Mouse (Mus musculus) embryonic facial prominence, embryonic 11.5 days (tissue): ENCODE measurements around the gene Jagn1. TPM values are rescaled to one million over a fixed set of nuclear protein-coding genes. Genes with fewer than 3 reads are reported as not detected.

Experiments used
- ATAC-seq: fragments of 200-750 bp; cut with Nextera tagmentation; replicated peaks from 2 replicates; pipeline ENCODE4 v1.8.0; 2017; ENCODE audit warnings: low read depth; ENCODE audit not compliant: insufficient number of reproducible peaks, low FRiP score, low TSS enrichment
- DNase-seq: peaks from one replicate; pipeline ENCODE4 v3.0.0-alpha.2; 2015; ENCODE audit warnings: low spot score
- H3K27ac ChIP-seq: fragments of 300-500 bp; sonication (generic); replicated peaks from 2 replicates; pipeline ENCODE4 v1.5.1; 2014; ENCODE audit warnings: mild to moderate bottlenecking, low read depth, low read length, control low read depth
- H3K27me3 ChIP-seq: fragments of 300-500 bp; sonication (generic); 2 replicates; pipeline ENCODE4 v1.6.1; 2014; ENCODE audit warnings: mild to moderate bottlenecking, low read length, moderate library complexity, mixed read lengths; ENCODE audit not compliant: control insufficient read depth, insufficient read depth
- H3K36me3 ChIP-seq: fragments of 300-500 bp; sonication (generic); replicated peaks from 2 replicates; pipeline ENCODE4 v1.6.1; 2014; ENCODE audit warnings: low read depth, mild to moderate bottlenecking, low read length, moderate library complexity, mixed read lengths; ENCODE audit not compliant: control insufficient read depth, insufficient read depth
- H3K4me1 ChIP-seq: fragments of 300-500 bp; sonication (generic); 2 replicates; pipeline ENCODE4 v1.6.1; 2014; ENCODE audit warnings: low read length, mixed read lengths; ENCODE audit not compliant: control insufficient read depth, insufficient read depth
- H3K4me2 ChIP-seq: fragments of 300-500 bp; sonication (generic); 2 replicates; pipeline ENCODE4 v1.6.1; 2014; ENCODE audit warnings: low read depth, mild to moderate bottlenecking, control low read depth, low read length, moderate library complexity
- H3K4me3 ChIP-seq: fragments of 300-500 bp; sonication (generic); 2 replicates; pipeline ENCODE4 v1.5.1; 2014; ENCODE audit warnings: low read depth, low read length, control low read depth
- H3K9ac ChIP-seq: fragments of 300-500 bp; sonication (generic); replicated peaks from 2 replicates; pipeline ENCODE4 v1.6.1; 2014; ENCODE audit warnings: mild to moderate bottlenecking, control low read depth, low read length
- H3K9me3 ChIP-seq: fragments of 300-500 bp; sonication (generic); replicated peaks from 2 replicates; pipeline ENCODE4 v1.6.1; 2016; ENCODE audit warnings: mild to moderate bottlenecking, low read length, inconsistent platforms, mixed read lengths; ENCODE audit not compliant: control insufficient read depth
- WGBS: fragments of 180-500 bp; shearing (Covaris S2); extraction: QIAGEN DNeasy Blood & Tissue Kit; methylation state at CpG from one replicate; pipeline ENCODE4 v1.1.7; 2014; 5-methylcytosine and 5-hydroxymethylcytosine counted together
- polyA plus RNA-seq: library from polyadenylated mRNA; unstranded; fragments of >200 nt; fragmentation: Nextera tagmentation; extraction: Ambion mirVana; gene quantifications from 2 replicates; pipeline ENCODE4 v1.2.1, GENCODE M21; 2014

Gene Jagn1
- polyA plus RNA-seq, 1 experiment from 2014 or later = 72.6 TPM

GRCm38 (mm10) chr6:113405483-113405882 lies 36.9 kb upstream of the Jagn1 start:
- H3K4me1 ChIP-seq = no peaks in the 10 kb centered on the region
- no peak overlapping the region for H3K27ac ChIP-seq
- 91% methylated on average over 6 of the region's 6 CpGs for WGBS
- H3K27me3 ChIP-seq = no peaks in the 10 kb centered on the region
- no peak overlapping the region for H3K9ac ChIP-seq
- H3K4me2 ChIP-seq = no peak overlapping the region
- no peak for ATAC-seq
- H3K9me3 ChIP-seq = no peaks in the 10 kb centered on the region
- no peaks in the 10 kb centered on the region for H3K36me3 ChIP-seq
- H3K4me3 ChIP-seq = no peak overlapping the region
- DNase-seq = no peak

GRCm38 (mm10) chr6:113406683-113407082 lies 35.7 kb upstream of the Jagn1 start:
- Histone ChIP-seq H3K27me3 (no peaks in the 10 kb centered on the region), H3K27ac (no peak overlapping the region), H3K9me3 (no peaks in the 10 kb centered on the region), H3K4me3 (no peak overlapping the region), H3K9ac (no peak overlapping the region), H3K4me2 (no peak overlapping the region), H3K4me1 (no peaks in the 10 kb centered on the region), H3K36me3 (no peaks in the 10 kb centered on the region)
- no peak for DNase-seq
- WGBS = 74% methylated on average over 9 of the region's 9 CpGs
- no peak for ATAC-seq

- no peaks in the 10 kb centered on the region for H3K9me3 ChIP-seq
- no peaks in the 10 kb centered on the region for H3K27me3 ChIP-seq
- H3K4me2 ChIP-seq = no peak overlapping the region
- DNase-seq (no peak), ATAC-seq (no peak)
- H3K9ac ChIP-seq = no peak overlapping the region
- no peaks in the 10 kb centered on the region; the same call in 1 of the 2 replicates for H3K36me3 ChIP-seq
- no peak overlapping the region for H3K27ac ChIP-seq
- 69% methylated on average over 1 of the region's 1 CpGs for WGBS
- no peaks in the 10 kb centered on the region for H3K4me1 ChIP-seq
- no peak overlapping the region for H3K4me3 ChIP-seq
Measured at GRCm38 (mm10) chr6:113410001-113410400, 32.4 kb upstream of the Jagn1 start.

GRCm38 (mm10) chr6:113416416-113416815 lies 26.0 kb upstream of the Jagn1 start:
- 87% methylated on average over 5 of the region's 5 CpGs for WGBS
- Histone ChIP-seq H3K27ac (no peak overlapping the region), H3K4me3 (no peak overlapping the region), H3K4me1 (peaks cover 3% of the 10 kb centered on the region; the same call in 1 of the 2 replicates), H3K4me2 (no peak overlapping the region; the same call in 1 of the 2 replicates), H3K9me3 (no peaks in the 10 kb centered on the region), H3K9ac (no peak overlapping the region), H3K36me3 (no peaks in the 10 kb centered on the region; the same call in 1 of the 2 replicates), H3K27me3 (no peaks in the 10 kb centered on the region)
- ATAC-seq (no peak), DNase-seq (no peak)

- DNase-seq (peak; percentile 17), ATAC-seq (peak; percentile 46)
- peak overlapping the region; percentile 63 for H3K4me3 ChIP-seq
- H3K4me2 ChIP-seq = peak overlapping the region; percentile 87
- no peaks in the 10 kb centered on the region; the same call in 1 of the 2 replicates for H3K36me3 ChIP-seq
- H3K4me1 ChIP-seq = peaks cover 3% of the 10 kb centered on the region; the same call in 1 of the 2 replicates
- no peaks in the 10 kb centered on the region for H3K9me3 ChIP-seq
- no peaks in the 10 kb centered on the region for H3K27me3 ChIP-seq
- H3K9ac ChIP-seq = peak overlapping the region; percentile 67
- 19% methylated on average over 16 of the region's 16 CpGs for WGBS
- H3K27ac ChIP-seq = no peak overlapping the region
Measured at GRCm38 (mm10) chr6:113418441-113419198, 23.7 kb upstream of the Jagn1 start.

GRCm38 (mm10) chr6:113419199-113419587 lies 23.2 kb upstream of the Jagn1 start, which contains the start of gene Rpusd3:
TSS of gene Rpusd3 (minus strand) at chr6:113419340.
- Histone ChIP-seq H3K27me3 (no peaks in the 10 kb centered on the region), H3K9me3 (no peaks in the 10 kb centered on the region), H3K9ac (peak within 1 kb of the TSS; percentile 67), H3K4me1 (peaks cover 3% of the 10 kb centered on the region; the same call in 1 of the 2 replicates), H3K4me2 (peak within 1 kb of the TSS; percentile 87), H3K4me3 (peak within 1 kb of the TSS; percentile 63), H3K27ac (no peak within 1 kb of the TSS), H3K36me3 (no peaks in the 10 kb centered on the region)
- peak; percentile 98 for DNase-seq
- peak; percentile 96 for ATAC-seq
- WGBS = 0% methylated on average over 25 of the region's 25 CpGs

GRCm38 (mm10) chr6:113423000-113423399 lies 19.4 kb upstream of the Jagn1 start:
- no peak overlapping the region for H3K27ac ChIP-seq
- no peak overlapping the region for H3K4me2 ChIP-seq
- no peak overlapping the region for H3K4me3 ChIP-seq
- no peak for ATAC-seq
- no peaks in the 10 kb centered on the region for H3K36me3 ChIP-seq
- H3K9ac ChIP-seq = no peak overlapping the region
- H3K27me3 ChIP-seq = no peaks in the 10 kb centered on the region
- no peaks in the 10 kb centered on the region for H3K9me3 ChIP-seq
- no peak for DNase-seq
- WGBS = 73% methylated on average over 4 of the region's 4 CpGs
- peaks cover 3% of the 10 kb centered on the region; the same call in 1 of the 2 replicates for H3K4me1 ChIP-seq

GRCm38 (mm10) chr6:113424187-113424586 lies 18.2 kb upstream of the Jagn1 start:
- no peak for DNase-seq
- Histone ChIP-seq H3K9me3 (no peaks in the 10 kb centered on the region), H3K4me2 (no peak overlapping the region), H3K4me1 (no peaks in the 10 kb centered on the region), H3K9ac (no peak overlapping the region), H3K27ac (no peak overlapping the region), H3K27me3 (no peaks in the 10 kb centered on the region), H3K4me3 (no peak overlapping the region), H3K36me3 (no peaks in the 10 kb centered on the region)
- WGBS = 87% methylated on average over 7 of the region's 7 CpGs
- no peak for ATAC-seq
